In the genomic region with DNA sequence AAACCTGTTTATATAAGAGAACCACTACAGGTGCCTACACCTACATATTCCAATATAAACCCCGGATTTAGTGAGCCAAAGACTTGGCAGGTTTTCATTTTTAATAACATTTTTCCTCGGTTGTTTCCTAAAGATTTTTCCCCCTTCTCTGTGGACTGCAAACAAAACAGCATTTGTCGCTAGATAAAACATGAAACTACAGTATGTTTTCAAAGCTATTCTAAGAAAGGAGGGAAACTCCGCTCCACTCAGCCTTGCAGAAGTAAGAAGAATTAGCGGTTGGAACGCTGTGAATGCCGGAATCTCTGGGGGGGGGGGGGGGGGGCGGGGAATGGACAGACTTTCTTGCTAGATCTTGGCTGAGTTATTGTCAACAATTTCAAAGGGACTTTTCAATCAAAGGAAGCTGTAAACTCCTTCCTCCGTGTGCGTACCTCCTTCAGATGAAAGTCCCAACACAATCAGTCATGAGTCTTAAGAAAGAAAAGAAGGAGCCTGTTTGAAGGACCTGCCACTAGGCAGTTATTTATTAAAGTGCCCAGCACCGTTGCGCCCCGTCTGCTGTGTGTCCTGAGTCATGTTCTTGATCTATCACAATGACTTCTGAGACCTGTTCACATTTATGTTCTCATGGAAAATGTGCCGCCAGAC, we compare ENCODE assay signal across 13 mouse cellular contexts. TPM values are rescaled to one million over a fixed set of nuclear protein-coding genes. Genes with fewer than 3 reads are reported as not detected.
DNase-seq lines count a peak whose midpoint lies in the region; ATAC-seq and TF ChIP-seq lines count a peak whose summit lies in the region.
"Had no signal": no experiment of that assay in that cellular context is flagged by ENCODE, and none has a peak within 500 bp of the region (broad histone marks: within the 10 kb centered on the region; RNA-seq: fewer than 3 reads in every experiment).

No protein-coding gene starts in this region.

- ATAC-seq in heart, embryonic 15.5 days (replicated peaks; ENCODE audit: insufficient number of reproducible peaks, insufficient read depth, low FRiP score, low read depth) = no peak
- ATAC-seq in kidney, embryonic 15.5 days (replicated peaks; ENCODE audit: low FRiP score) = no peak
- no peak for ATAC-seq in hindbrain, embryonic 16.5 days
- ATAC-seq in hindbrain, postnatal 0 days = no peak

- H3K9me3 ChIP-seq in heart, embryonic 15.5 days (replicated peaks) = no peaks in the 10 kb centered on the region
- no peaks in the 10 kb centered on the region for H3K9me3 ChIP-seq in kidney, embryonic 15.5 days (replicated peaks)
- H3K9me3 ChIP-seq in hindbrain, embryonic 16.5 days (ENCODE audit: control insufficient read depth, low read length) = peaks cover 2% of the 10 kb centered on the region; the same call in 1 of the 2 replicates
- H3K9me3 ChIP-seq in hindbrain, postnatal 0 days (ENCODE audit: low read length) = no peaks in the 10 kb centered on the region
- H3K9me3 ChIP-seq: hindbrain, embryonic 15.5 days; limb, embryonic 12.5 days had no signal

- H3K9ac ChIP-seq in heart, embryonic 15.5 days = no peak overlapping the region
- H3K9ac ChIP-seq in kidney, embryonic 15.5 days = no peak overlapping the region
- no peak overlapping the region for H3K9ac ChIP-seq in hindbrain, embryonic 16.5 days (ENCODE audit: low read depth, low read length)
- no peak overlapping the region for H3K9ac ChIP-seq in hindbrain, postnatal 0 days (replicated peaks; ENCODE audit: low read length)
- H3K9ac ChIP-seq: hindbrain, embryonic 15.5 days; limb, embryonic 12.5 days had no signal

- H3K27me3 ChIP-seq in heart, embryonic 15.5 days = no peaks in the 10 kb centered on the region
- H3K27me3 ChIP-seq in kidney, embryonic 15.5 days = 0 out of 2 replicates have a peak, but pooled peaks cover 5% of the 10 kb centered on the region
- no peaks in the 10 kb centered on the region for H3K27me3 ChIP-seq in small intestine, adult 2 months (ENCODE audit: control insufficient read depth, insufficient read depth, low read length)
- peaks cover 19% of the 10 kb centered on the region for H3K27me3 ChIP-seq in hindbrain, embryonic 16.5 days (replicated peaks; ENCODE audit: control insufficient read depth, insufficient read depth, low read length)
- H3K27me3 ChIP-seq in hindbrain, postnatal 0 days (ENCODE audit: insufficient read depth, low read length) = 0 out of 2 replicates have a peak, but pooled peaks cover 9% of the 10 kb centered on the region

- H3K27ac ChIP-seq in heart, embryonic 15.5 days = 0 out of 2 replicates have a peak overlapping the region, but pooled peaks have one; percentile 27
- peak overlapping the region; percentile 33 for H3K27ac ChIP-seq in kidney, embryonic 15.5 days
- H3K27ac ChIP-seq in small intestine, adult 2 months (ENCODE audit: insufficient read depth, low read depth, low read length) = peak overlapping the region; percentile 31; the same call in 1 of the 2 replicates
- no peak overlapping the region for H3K27ac ChIP-seq in hindbrain, embryonic 16.5 days (ENCODE audit: low read depth, low read length)
- no peak overlapping the region for H3K27ac ChIP-seq in hindbrain, postnatal 0 days
- H3K27ac ChIP-seq: hindbrain, embryonic 15.5 days; limb, embryonic 12.5 days had no signal

- 37% methylated on average over 14 of the region's 14 CpGs for WGBS in heart, embryonic 15.5 days
- 17% methylated on average over 14 of the region's 14 CpGs for WGBS in kidney, embryonic 15.5 days
- 12% methylated on average over 14 of the region's 14 CpGs for WGBS in small intestine, adult 2 months
- 20% methylated on average over 14 of the region's 14 CpGs for WGBS in hindbrain, embryonic 16.5 days
- 29% methylated on average over 14 of the region's 14 CpGs for WGBS in hindbrain, postnatal 0 days

- no peaks in the 10 kb centered on the region for H3K36me3 ChIP-seq in heart, embryonic 15.5 days
- no peaks in the 10 kb centered on the region for H3K36me3 ChIP-seq in kidney, embryonic 15.5 days
- H3K36me3 ChIP-seq in small intestine, adult 2 months (ENCODE audit: control insufficient read depth, insufficient read depth, low read length) = no peaks in the 10 kb centered on the region
- no peaks in the 10 kb centered on the region for H3K36me3 ChIP-seq in hindbrain, embryonic 16.5 days (ENCODE audit: control insufficient read depth, insufficient read depth, low read length)
- no peaks in the 10 kb centered on the region for H3K36me3 ChIP-seq in hindbrain, postnatal 0 days (ENCODE audit: insufficient read depth, low read length)
- H3K36me3 ChIP-seq: hindbrain, embryonic 15.5 days; limb, embryonic 12.5 days had no signal

- peaks cover 24% of the 10 kb centered on the region for H3K4me1 ChIP-seq in heart, embryonic 15.5 days (replicated peaks)
- H3K4me1 ChIP-seq in kidney, embryonic 15.5 days = peaks cover 61% of the 10 kb centered on the region
- H3K4me1 ChIP-seq in small intestine, adult 2 months (ENCODE audit: control insufficient read depth, insufficient read depth, insufficient read length, low read length) = peaks cover 10% of the 10 kb centered on the region
- peaks cover 9% of the 10 kb centered on the region; the same call in 1 of the 2 replicates for H3K4me1 ChIP-seq in hindbrain, embryonic 16.5 days (ENCODE audit: control insufficient read depth, insufficient read depth, low read depth, low read length)
- H3K4me1 ChIP-seq in hindbrain, postnatal 0 days (ENCODE audit: insufficient read depth, low read length) = no peaks in the 10 kb centered on the region

- no peak for DNase-seq in heart, postnatal 4 days
- DNase-seq in brain, embryonic 14.5 days (ENCODE audit: low read depth) = peak; percentile 53
- no peak for DNase-seq in hindbrain, postnatal 0 days (ENCODE audit: low spot score)
- DNase-seq: adrenal gland, adult 8-10 months; cerebellum, adult 8-10 months; gastrocnemius, postnatal 25 days; layer of hippocampus, adult 9-11 months had no signal

- no peak for TF ChIP-seq POLR2A in brain, embryonic 14.5 days (IDR thresholded peaks at IDR 0.05; ENCODE audit: borderline replicate concordance, extremely low read depth, insufficient read depth, insufficient read length, poor library complexity, severe bottlenecking)
- no peak for TF ChIP-seq POLR2A in small intestine, adult 2 months (IDR thresholded peaks at IDR 0.05; ENCODE audit: low read depth, low read length)

- no peak overlapping the region for H3K4me2 ChIP-seq in heart, embryonic 15.5 days
- H3K4me2 ChIP-seq in kidney, embryonic 15.5 days = peak overlapping the region; percentile 14
- H3K4me2 ChIP-seq in hindbrain, embryonic 16.5 days (ENCODE audit: low read length) = no peak overlapping the region
- no peak overlapping the region for H3K4me2 ChIP-seq in hindbrain, postnatal 0 days (ENCODE audit: low read depth, low read length)
- H3K4me2 ChIP-seq: hindbrain, embryonic 15.5 days; limb, embryonic 12.5 days had no signal

- no peak for TF ChIP-seq CTCF in brain, embryonic 14.5 days (IDR thresholded peaks at IDR 0.05; ENCODE audit: borderline replicate concordance, extremely low read depth, insufficient read depth, insufficient read length)
- TF ChIP-seq CTCF in small intestine, adult 2 months (IDR thresholded peaks at IDR 0.05; ENCODE audit: extremely low read depth, insufficient read length, insufficient replicate concordance, low read depth, low read length) = no peak
- no peak for TF ChIP-seq CTCF in hindbrain, postnatal 0 days (IDR thresholded peaks at IDR 0.05; ENCODE audit: low read depth)

- no peak overlapping the region for H3K4me3 ChIP-seq in heart, embryonic 15.5 days
- no peak overlapping the region for H3K4me3 ChIP-seq in kidney, embryonic 15.5 days (replicated peaks)
- no peak overlapping the region for H3K4me3 ChIP-seq in small intestine, adult 2 months (ENCODE audit: low read depth, low read length)
- no peak overlapping the region for H3K4me3 ChIP-seq in hindbrain, embryonic 16.5 days (ENCODE audit: low read length)
- H3K4me3 ChIP-seq in hindbrain, postnatal 0 days (ENCODE audit: low read length) = no peak overlapping the region
- H3K4me3 ChIP-seq: hindbrain, embryonic 15.5 days; limb, embryonic 12.5 days had no signal

RNA-seq across cellular contexts. Expression of a gene that starts 3.9 kb away (rescaled TPM):
- polyA plus RNA-seq in heart, embryonic 15.5 days (2015; fragmentation: Nextera tagmentation; extraction: Ambion mirVana) = 21.9 and 24.4 TPM in 2 replicates
- 10 to 100 TPM; 36.9 to 37.7 TPM for total RNA-seq in heart, postnatal 4 days (2021)
- 10.5 and 12.9 TPM in 2 replicates for polyA plus RNA-seq in brain, embryonic 14.5 days (2012; rRNA removed)
- polyA plus RNA-seq in kidney, embryonic 15.5 days (2015; fragmentation: Nextera tagmentation; extraction: Ambion mirVana) = 31.3 and 31.4 TPM in 2 replicates
- 24.9 and 74.0 TPM in 2 replicates for polyA plus RNA-seq in small intestine, adult 2 months (2012; rRNA removed)
- 10.1 and 12.6 TPM in 2 replicates for polyA plus RNA-seq in hindbrain, embryonic 16.5 days (2015; fragmentation: Nextera tagmentation; extraction: Ambion mirVana)
- 15.8 and 20.3 TPM in 2 replicates for total RNA-seq in hindbrain, postnatal 0 days (2014; rRNA removed)
- polyA plus RNA-seq in hindbrain, postnatal 0 days (2015; fragmentation: Nextera tagmentation; extraction: Ambion mirVana) = 13.9 and 15.0 TPM in 2 replicates

RNA-seq across cellular contexts. Expression of a gene that starts 59.5 kb away (rescaled TPM):
- 60.4 and 64.6 TPM in 2 replicates for polyA plus RNA-seq in heart, embryonic 15.5 days (2015; fragmentation: Nextera tagmentation; extraction: Ambion mirVana)
- 10 to 100 TPM; 39.3 to 41.2 TPM for total RNA-seq in heart, postnatal 4 days (2021)
- 20.7 and 25.3 TPM in 2 replicates for polyA plus RNA-seq in brain, embryonic 14.5 days (2012; rRNA removed)
- 58.4 and 60.8 TPM in 2 replicates for polyA plus RNA-seq in kidney, embryonic 15.5 days (2015; fragmentation: Nextera tagmentation; extraction: Ambion mirVana)
- polyA plus RNA-seq in small intestine, adult 2 months (2012; rRNA removed) = 7.7 and 9.1 TPM in 2 replicates
- polyA plus RNA-seq in hindbrain, embryonic 16.5 days (2015; fragmentation: Nextera tagmentation; extraction: Ambion mirVana) = 40.0 and 41.4 TPM in 2 replicates
- 28.5 and 30.4 TPM in 2 replicates for total RNA-seq in hindbrain, postnatal 0 days (2014; rRNA removed)
- polyA plus RNA-seq in hindbrain, postnatal 0 days (2015; fragmentation: Nextera tagmentation; extraction: Ambion mirVana) = 43.8 and 47.7 TPM in 2 replicates

Comparison
In these comparisons a context has a peak if more than half of its experiments do, and no peak if none do; other contexts are left out.
1. H3K27ac ChIP-seq: peak in heart, embryonic 15.5 days (single experiment), kidney, embryonic 15.5 days (single experiment) and small intestine, adult 2 months (single experiment); none in hindbrain, embryonic 16.5 days (single experiment) and hindbrain, postnatal 0 days (single experiment).